Mouse (Mus musculus): ENCODE data around the gene Rnasek.

GRCm38 (mm10) chr11:70271641-70272040, 32.0 kb upstream of the Rnasek start:
- TF ChIP-seq CTCF (conservative IDR thresholded peaks at IDR 0.05; ENCODE audit: insufficient read depth, insufficient read length, low read depth, low read length) (no peak), POLR2A (IDR thresholded peaks at IDR 0.05; ENCODE audit: low read depth, low read length) (no peak)
